Comparison of ENCODE assay signal across 11 mouse cellular contexts in the genomic region with DNA sequence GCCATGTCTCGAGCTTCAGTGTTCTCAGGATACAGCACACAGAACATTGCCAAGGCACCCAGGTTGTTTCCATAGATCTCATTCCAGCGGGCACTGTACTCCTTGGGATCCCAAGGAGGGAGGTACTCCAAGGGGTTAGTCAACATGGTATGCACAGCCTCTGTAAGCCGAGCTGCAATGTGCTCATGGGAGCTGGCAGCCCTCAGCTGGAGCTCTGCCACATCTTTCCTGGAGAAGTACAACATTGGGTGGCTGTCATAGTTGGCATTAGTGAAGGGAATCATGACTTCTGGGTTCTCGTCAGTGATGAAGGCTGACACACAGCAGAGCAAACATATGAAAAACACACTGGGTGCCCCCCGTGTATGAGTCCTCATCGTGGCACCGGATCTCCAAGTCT. TPM values are rescaled to one million over a fixed set of nuclear protein-coding genes. Genes with fewer than 3 reads are reported as not detected.
DNase-seq lines count a peak whose midpoint lies in the region; ATAC-seq and TF ChIP-seq lines count a peak whose summit lies in the region.
"Had no signal": no experiment of that assay in that cellular context is flagged by ENCODE, and none has a peak within 500 bp of the region (broad histone marks: within the 10 kb centered on the region; RNA-seq: fewer than 3 reads in every experiment).

No protein-coding gene starts in this region.

- intact Hi-C loops in left cerebral cortex, postnatal 10 days (cut with DNase I) = no loop called here
- intact Hi-C loops in left cerebral cortex, postnatal 4 days (cut with DNase I) = no loop called here

- ATAC-seq in frontal cortex, adult (ENCODE audit: low TSS enrichment) = peak; percentile 63

- TF ChIP-seq POLR2A in brain, embryonic 14.5 days (IDR thresholded peaks at IDR 0.05; ENCODE audit: borderline replicate concordance, extremely low read depth, insufficient read depth, insufficient read length, poor library complexity, severe bottlenecking) = no peak

- no peak for TF ChIP-seq CTCF in brain, embryonic 14.5 days (IDR thresholded peaks at IDR 0.05; ENCODE audit: borderline replicate concordance, extremely low read depth, insufficient read depth, insufficient read length)

- no peak for DNase-seq in frontal cortex, postnatal 14 days (ENCODE audit: low spot score in 2 of 2)
- peak; percentile 15 to 36 for DNase-seq in left cerebral cortex, postnatal 10 days (ENCODE audit: extremely low spot score in 1 of 2, low spot score in 2 of 2)
- no peak for DNase-seq in left cerebral cortex, postnatal 4 days
- DNase-seq in brain, embryonic 14.5 days (ENCODE audit: low read depth) = peak; percentile 47
- peak; percentile 33 for DNase-seq in lung, postnatal 36 days
- DNase-seq in spleen, postnatal 4 days (ENCODE audit: low spot score in 2 of 2) = no peak
- DNase-seq: kidney, adult 18-20 months; liver; thymus, adult 18-20 months had no signal

RNA-seq across cellular contexts. Expression of gene Dse, which starts 23.8 kb away (rescaled TPM):
- total RNA-seq in left cerebral cortex, postnatal 10 days (2021) = 10 to 100 TPM in 1 of 2 experiments, 1 to 10 TPM in 1; 6.0 to 10.5 TPM
- total RNA-seq in left cerebral cortex, postnatal 4 days (2021) = 10 to 100 TPM; 14.8 to 14.9 TPM
- polyA plus RNA-seq in brain, embryonic 14.5 days (2012; rRNA removed) = 5.6 and 7.6 TPM in 2 replicates

RNA-seq across cellular contexts. Expression of gene Calhm6, which starts 55.9 kb away (rescaled TPM):
- total RNA-seq in left cerebral cortex, postnatal 10 days (2021) = under 1 TPM; 0.32 to 0.77 TPM
- under 1 TPM; 0.36 to 0.99 TPM for total RNA-seq in left cerebral cortex, postnatal 4 days (2021)
- polyA plus RNA-seq in brain, embryonic 14.5 days (2012; rRNA removed) = 0.23 and 0.38 TPM in 2 replicates
- total RNA-seq: heart, postnatal 36 days had no signal

Comparison
In these comparisons a context has a peak if more than half of its experiments do, and no peak if none do; other contexts are left out.
1. DNase-seq: peak in left cerebral cortex, postnatal 10 days (2 of 2), brain, embryonic 14.5 days (single experiment) and lung, postnatal 36 days (single experiment); none in frontal cortex, postnatal 14 days (0 of 2), left cerebral cortex, postnatal 4 days (single experiment) and spleen, postnatal 4 days (0 of 2).